Mouse (Mus musculus) kidney, embryonic 15.5 days (tissue): ENCODE measurements around the gene Cox8a. TPM values are rescaled to one million over a fixed set of nuclear protein-coding genes. Genes with fewer than 3 reads are reported as not detected.

ENCODE experiments used
- ATAC-seq: fragments of 200-750 bp; cut with Nextera tagmentation; replicated peaks from 2 replicates; pipeline ENCODE4 v1.8.0; 2017; ENCODE audit warnings: moderate TSS enrichment; ENCODE audit not compliant: low FRiP score
- H3K27ac ChIP-seq: fragments of 300-500 bp; sonication (generic); 2 replicates; pipeline ENCODE4 v1.5.1; 2015; ENCODE audit warnings: mild to moderate bottlenecking, inconsistent platforms
- H3K27me3 ChIP-seq: fragments of 300-500 bp; sonication (generic); 2 replicates; pipeline ENCODE4 v1.6.1; 2015; ENCODE audit warnings: inconsistent platforms
- H3K36me3 ChIP-seq: fragments of 300-500 bp; sonication (generic); 2 replicates; pipeline ENCODE4 v1.6.1; 2015; ENCODE audit warnings: inconsistent platforms
- H3K4me1 ChIP-seq: fragments of 300-500 bp; sonication (generic); 2 replicates; pipeline ENCODE4 v1.6.1; 2015; ENCODE audit warnings: inconsistent platforms
- H3K4me2 ChIP-seq: fragments of 300-500 bp; sonication (generic); 2 replicates; pipeline ENCODE4 v1.6.1; 2015; ENCODE audit warnings: moderate library complexity, mild to moderate bottlenecking, inconsistent platforms
- H3K4me3 ChIP-seq: fragments of 300-500 bp; sonication (generic); replicated peaks from 2 replicates; pipeline ENCODE4 v1.5.1; 2015; ENCODE audit warnings: mild to moderate bottlenecking, inconsistent platforms
- H3K9ac ChIP-seq: fragments of 300-500 bp; sonication (generic); 2 replicates; pipeline ENCODE4 v1.6.1; 2015; ENCODE audit warnings: mild to moderate bottlenecking, inconsistent platforms
- H3K9me3 ChIP-seq: fragments of 300-500 bp; sonication (generic); replicated peaks from 2 replicates; pipeline ENCODE4 v1.6.1; 2016; ENCODE audit warnings: inconsistent platforms
- WGBS: fragments of 180-500 bp; shearing (Covaris S2); methylation state at CpG from one replicate; pipeline ENCODE4 v1.1.7; 2015; ENCODE audit warnings: mixed read lengths; 5-methylcytosine and 5-hydroxymethylcytosine counted together
- polyA plus RNA-seq: library from polyadenylated mRNA; unstranded; fragments of >200 nt; fragmentation: Nextera tagmentation; extraction: Ambion mirVana; gene quantifications from 2 replicates; pipeline ENCODE4 v1.2.1, GENCODE M21; 2015

Gene Cox8a
- polyA plus RNA-seq, 1 experiment from 2014 or later: 1,089 TPM

GRCm38 (mm10) chr19:7217926-7218267, 481 bp upstream of the Cox8a start:
- Histone ChIP-seq H3K36me3 (peaks cover 27% of the 10 kb centered on the region), H3K9me3 (no peaks in the 10 kb centered on the region), H3K27ac (0 out of 2 replicates have a peak overlapping the region, but pooled peaks have one; percentile 0), H3K4me1 (peaks cover 39% of the 10 kb centered on the region), H3K4me3 (peak overlapping the region; percentile 73), H3K9ac (peak overlapping the region; percentile 39; the same call in 1 of the 2 replicates), H3K27me3 (no peaks in the 10 kb centered on the region), H3K4me2 (peak overlapping the region; percentile 84)
- WGBS: 9% methylated on average over 6 of the region's 6 CpGs
- peak; percentile 10; the same call in 1 of the 2 replicates for ATAC-seq

- no peaks in the 10 kb centered on the region for H3K27me3 ChIP-seq
- no peak overlapping the region for H3K9ac ChIP-seq
- H3K27ac ChIP-seq: 0 out of 2 replicates have a peak overlapping the region, but pooled peaks have one; percentile 27
- H3K4me2 ChIP-seq: no peak overlapping the region
- no peak for ATAC-seq
- H3K4me1 ChIP-seq: peaks cover 39% of the 10 kb centered on the region
- H3K4me3 ChIP-seq: no peak overlapping the region; the same call in 1 of the 2 replicates
- peaks cover 50% of the 10 kb centered on the region for H3K36me3 ChIP-seq
- no peaks in the 10 kb centered on the region for H3K9me3 ChIP-seq
- 77% methylated on average over 5 of the region's 5 CpGs for WGBS
Measured at GRCm38 (mm10) chr19:7214484-7214883, 2.9 kb downstream of the Cox8a start.

- ATAC-seq: no peak
- H3K4me2 ChIP-seq: no peak overlapping the region
- H3K4me3 ChIP-seq: no peak overlapping the region
- H3K9me3 ChIP-seq: no peaks in the 10 kb centered on the region
- no peak overlapping the region for H3K27ac ChIP-seq
- peaks cover 33% of the 10 kb centered on the region for H3K4me1 ChIP-seq
- 98% methylated on average over 3 of the region's 3 CpGs for WGBS
- no peaks in the 10 kb centered on the region for H3K27me3 ChIP-seq
- peaks cover 51% of the 10 kb centered on the region for H3K36me3 ChIP-seq
- no peak overlapping the region for H3K9ac ChIP-seq
Measured at GRCm38 (mm10) chr19:7213010-7213409, 4.4 kb downstream of the Cox8a start.

GRCm38 (mm10) chr19:7212216-7212615, 5.2 kb downstream of the Cox8a start:
- Histone ChIP-seq H3K27me3 (no peaks in the 10 kb centered on the region), H3K9me3 (no peaks in the 10 kb centered on the region), H3K36me3 (peaks cover 51% of the 10 kb centered on the region), H3K4me2 (no peak overlapping the region), H3K4me3 (no peak overlapping the region), H3K4me1 (peaks cover 31% of the 10 kb centered on the region), H3K27ac (no peak overlapping the region), H3K9ac (no peak overlapping the region)
- 85% methylated on average over 1 of the region's 1 CpGs for WGBS
- no peak for ATAC-seq

DNA sequence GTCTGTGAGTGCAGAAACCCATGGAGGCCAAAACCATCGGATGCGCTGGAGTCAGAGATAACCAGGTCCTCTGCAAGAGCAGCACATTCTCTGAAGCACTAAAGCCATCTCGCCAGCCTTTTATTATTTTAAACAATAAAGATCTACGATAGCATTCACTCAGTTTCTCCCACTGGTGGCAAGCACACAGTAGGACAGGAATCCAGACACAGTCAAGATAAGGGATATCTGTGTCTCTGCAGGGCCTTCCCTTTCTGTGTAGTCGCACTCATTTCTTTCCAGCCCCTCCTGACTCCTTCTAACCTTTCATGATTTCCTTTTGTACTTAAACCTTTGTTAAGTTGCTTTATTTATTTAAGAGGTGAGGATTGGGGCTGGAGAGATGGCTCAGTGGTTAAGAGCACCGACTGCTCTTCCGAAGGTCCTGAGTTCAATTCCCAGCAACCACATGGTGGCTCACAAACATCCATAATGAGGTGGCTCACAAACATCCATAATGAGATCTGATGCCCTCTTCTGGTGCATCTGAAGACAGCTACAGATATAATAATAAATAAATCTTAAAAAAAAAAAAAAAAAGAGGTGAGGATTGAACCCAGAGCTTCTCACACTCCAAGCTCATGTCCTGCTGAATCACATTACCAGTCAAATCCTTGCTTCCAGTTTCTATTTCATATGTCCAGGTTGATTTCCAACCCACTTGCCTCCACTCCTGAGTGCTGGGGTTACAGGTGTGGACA, 7.3 kb downstream of the Cox8a start:
- H3K4me3 ChIP-seq: no peak overlapping the region
- H3K27ac ChIP-seq: no peak overlapping the region
- H3K27me3 ChIP-seq: no peaks in the 10 kb centered on the region
- H3K9me3 ChIP-seq: no peaks in the 10 kb centered on the region
- H3K36me3 ChIP-seq: peaks cover 45% of the 10 kb centered on the region
- H3K4me2 ChIP-seq: no peak overlapping the region
- no peak for ATAC-seq
- H3K9ac ChIP-seq: no peak overlapping the region
- WGBS: 88% methylated on average over 7 of the region's 7 CpGs
- H3K4me1 ChIP-seq: peaks cover 26% of the 10 kb centered on the region

DNA sequence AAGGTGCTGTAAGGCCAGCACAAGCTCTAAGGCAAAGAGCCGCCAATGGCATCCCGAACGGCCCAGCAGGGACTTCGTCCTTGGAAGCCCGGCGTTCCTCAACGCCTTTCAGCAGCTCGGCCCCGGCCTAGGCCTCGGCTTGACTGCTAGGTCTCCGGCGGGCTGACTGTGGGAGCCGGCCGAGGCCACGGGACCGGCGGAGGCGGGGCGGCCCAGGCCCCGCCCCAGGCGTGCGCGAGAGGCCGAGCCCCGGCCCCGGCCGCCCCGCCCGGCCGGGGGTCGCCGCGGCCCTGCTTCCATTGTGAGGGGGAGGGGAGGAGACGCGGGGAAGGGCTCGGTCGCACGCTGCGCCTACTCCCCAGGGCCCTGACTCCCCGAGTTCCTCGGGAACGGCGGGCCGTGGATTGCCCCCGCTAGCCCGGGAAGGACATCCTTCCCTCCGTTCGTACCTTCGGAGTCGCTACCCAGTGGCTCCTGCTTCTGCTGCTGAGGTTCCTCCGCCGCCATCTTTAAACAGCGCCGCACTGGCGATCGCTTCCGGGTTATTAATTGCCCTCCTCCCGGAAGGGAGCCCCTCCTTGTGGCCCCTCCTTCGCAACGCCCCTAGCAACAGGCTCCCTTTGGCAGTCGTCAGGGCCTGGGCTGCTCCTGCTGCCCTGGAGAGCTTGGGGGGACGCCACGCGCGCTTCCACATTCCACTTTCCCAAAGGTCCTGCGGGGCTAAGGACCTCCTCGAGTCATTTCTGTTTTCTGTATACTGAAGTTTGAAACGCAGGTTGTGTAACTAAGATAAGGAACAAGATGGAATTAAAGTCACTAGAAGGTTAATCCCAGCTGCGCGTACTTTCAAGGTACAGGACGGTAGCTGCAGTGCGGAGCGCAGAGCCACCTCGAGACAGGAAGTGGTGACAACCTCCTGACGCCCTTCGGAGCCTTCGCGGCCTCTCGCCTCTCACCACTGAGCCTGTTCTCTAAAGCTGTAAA, 11.4 kb downstream of the Cox8a start, which contains the start of gene Otub1:
TSS of gene Otub1 (minus strand) at position 564 of the 984 bp plus-strand sequence.
- Histone ChIP-seq H3K36me3 (peaks cover 45% of the 10 kb centered on the region), H3K4me2 (peak within 1 kb of the TSS; percentile 66), H3K9me3 (no peaks in the 10 kb centered on the region), H3K9ac (peak within 1 kb of the TSS; percentile 88), H3K27ac (peak within 1 kb of the TSS; percentile 99), H3K27me3 (no peaks in the 10 kb centered on the region), H3K4me3 (peak within 1 kb of the TSS; percentile 80), H3K4me1 (peaks cover 36% of the 10 kb centered on the region)
- WGBS: under 1% methylated on average over 79 of the region's 79 CpGs
- ATAC-seq: peak; percentile 97

DNA sequence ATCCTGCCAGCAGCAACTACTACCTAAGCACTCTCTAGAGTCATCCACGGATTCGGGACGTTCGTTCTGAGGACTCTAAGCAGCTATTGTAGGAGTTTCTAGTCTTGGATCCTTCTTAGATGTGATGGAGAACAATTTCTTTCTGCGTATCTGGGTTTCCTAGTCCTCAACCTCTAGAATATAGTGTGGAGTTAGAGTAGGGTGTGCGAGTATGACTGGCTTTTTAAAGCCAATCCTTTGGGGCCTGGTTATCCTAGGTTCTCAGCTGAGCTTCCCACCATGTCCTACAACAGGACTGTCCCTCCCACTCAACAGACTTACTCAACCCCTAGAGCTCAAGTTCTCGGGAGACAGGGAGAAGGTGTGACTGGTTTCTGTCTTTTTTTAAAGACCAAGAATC, 12.1 kb downstream of the Cox8a start:
- H3K4me3 ChIP-seq: peak overlapping the region; percentile 80
- WGBS: 23% methylated on average over 7 of the region's 7 CpGs
- ATAC-seq: no peak

DNA sequence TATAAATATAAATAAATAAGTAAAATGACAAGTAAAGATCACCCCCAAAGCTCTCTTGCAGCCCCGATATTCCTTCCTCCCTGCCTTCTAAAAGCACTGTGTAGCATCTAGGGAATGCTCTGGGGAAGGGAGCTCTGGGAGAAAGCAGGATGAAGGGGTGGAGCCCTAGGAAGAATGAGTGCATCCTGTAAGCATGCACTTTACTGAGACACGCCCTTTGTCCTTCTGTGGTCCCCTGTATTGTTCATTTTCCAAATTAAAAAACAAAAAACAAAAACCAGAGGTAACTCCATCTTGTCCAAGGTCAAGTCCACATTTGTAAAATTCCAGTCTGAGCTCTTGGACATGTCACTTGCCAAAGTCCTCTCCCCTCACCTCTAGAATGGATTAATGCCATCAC, 12.5 kb downstream of the Cox8a start:
- 55% methylated on average over 2 of the region's 2 CpGs for WGBS
- Histone ChIP-seq H3K9me3 (no peaks in the 10 kb centered on the region), H3K4me2 (peak overlapping the region; percentile 66), H3K27me3 (no peaks in the 10 kb centered on the region), H3K4me3 (peak overlapping the region; percentile 80), H3K9ac (peak overlapping the region; percentile 88), H3K36me3 (peaks cover 49% of the 10 kb centered on the region), H3K27ac (peak overlapping the region; percentile 99), H3K4me1 (peaks cover 36% of the 10 kb centered on the region)
- no peak for ATAC-seq

More for the DNA sequence above, 12.1 kb downstream of the Cox8a start:
- Histone ChIP-seq H3K4me2 (peak overlapping the region; percentile 66), H3K9me3 (no peaks in the 10 kb centered on the region), H3K9ac (peak overlapping the region; percentile 88), H3K36me3 (peaks cover 48% of the 10 kb centered on the region), H3K4me1 (peaks cover 36% of the 10 kb centered on the region), H3K27ac (peak overlapping the region; percentile 99), H3K27me3 (no peaks in the 10 kb centered on the region)

DNA sequence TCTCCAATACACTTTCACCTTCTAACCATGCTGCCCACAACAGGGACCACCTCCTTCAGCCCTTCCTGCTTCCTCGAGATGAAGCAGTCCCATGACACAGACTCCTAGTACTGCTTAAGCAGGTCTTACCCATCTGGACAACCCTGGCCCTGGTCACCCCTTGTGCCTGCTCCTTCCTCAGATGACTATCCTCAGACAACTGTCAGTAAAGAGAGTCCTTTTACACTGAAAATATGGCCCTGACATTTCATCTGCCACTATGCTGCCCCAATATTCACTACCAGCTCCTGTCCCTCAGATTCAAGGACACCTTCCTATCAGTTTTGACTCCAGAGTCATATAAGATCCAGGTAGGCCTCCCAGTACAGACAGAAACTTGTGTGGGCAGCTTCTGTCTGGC, 17.0 kb downstream of the Cox8a start:
- H3K4me3 ChIP-seq: no peak overlapping the region

DNA sequence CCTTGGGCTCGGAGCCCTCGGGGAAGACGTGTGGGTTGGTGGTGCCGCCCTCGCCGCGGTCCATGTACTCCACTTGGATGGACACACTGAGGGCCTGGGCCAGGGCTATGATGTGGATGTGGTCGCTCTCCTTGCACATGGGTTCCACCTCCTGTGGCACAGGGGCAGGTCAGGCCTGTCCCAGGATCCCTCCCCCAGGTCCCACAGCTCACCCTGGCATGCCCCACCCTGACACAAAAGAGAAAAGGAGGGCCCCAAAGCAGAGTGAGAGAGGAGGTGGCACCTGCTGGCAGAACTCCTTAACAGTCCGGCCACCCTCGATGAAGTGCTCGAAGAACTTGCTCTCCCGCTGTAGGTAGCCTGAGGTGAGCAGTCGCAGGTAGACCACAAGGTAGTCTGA, 18.3 kb downstream of the Cox8a start:
- 87% methylated on average over 13 of the region's 13 CpGs for WGBS
- Histone ChIP-seq H3K4me1 (peaks cover 44% of the 10 kb centered on the region), H3K27me3 (peaks cover 3% of the 10 kb centered on the region; the same call in 1 of the 2 replicates), H3K4me2 (no peak overlapping the region), H3K4me3 (no peak overlapping the region), H3K9me3 (no peaks in the 10 kb centered on the region), H3K36me3 (peaks cover 66% of the 10 kb centered on the region), H3K9ac (no peak overlapping the region), H3K27ac (no peak overlapping the region)
- ATAC-seq: no peak

More for the DNA sequence above, 17.0 kb downstream of the Cox8a start:
- H3K4me2 ChIP-seq: no peak overlapping the region
- peaks cover 58% of the 10 kb centered on the region for H3K4me1 ChIP-seq
- peaks cover 71% of the 10 kb centered on the region for H3K36me3 ChIP-seq
- H3K27ac ChIP-seq: no peak overlapping the region
- H3K9ac ChIP-seq: no peak overlapping the region
- 57% methylated on average over 1 of the region's 1 CpGs for WGBS
- H3K9me3 ChIP-seq: no peaks in the 10 kb centered on the region
- no peaks in the 10 kb centered on the region for H3K27me3 ChIP-seq
- ATAC-seq: no peak

DNA sequence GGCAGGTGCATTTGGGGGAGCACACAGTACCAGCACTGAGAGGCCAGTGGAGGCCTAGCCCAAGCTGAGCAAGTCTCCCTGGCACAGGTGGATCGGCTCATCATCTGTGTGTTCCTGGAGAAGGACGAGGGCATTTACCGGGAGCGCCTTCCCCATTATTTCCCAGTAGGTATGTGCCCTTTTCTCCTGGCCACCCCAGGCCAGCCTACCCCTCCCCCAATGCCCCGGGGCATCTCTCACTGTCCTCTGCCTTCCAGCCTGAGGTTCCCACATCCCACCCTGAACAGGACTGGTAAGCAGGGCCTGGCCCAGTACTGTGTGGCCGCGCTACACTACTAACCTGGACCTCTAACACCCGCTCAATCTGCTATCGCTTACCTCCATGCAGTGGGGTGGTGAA, 20.0 kb downstream of the Cox8a start:
- H3K36me3 ChIP-seq: peaks cover 50% of the 10 kb centered on the region

More for the DNA sequence above, 20.0 kb downstream of the Cox8a start:
- no peak overlapping the region for H3K4me2 ChIP-seq
- WGBS: 85% methylated on average over 9 of the region's 9 CpGs
- peaks cover 38% of the 10 kb centered on the region for H3K4me1 ChIP-seq
- no peak overlapping the region for H3K9ac ChIP-seq
- ATAC-seq: peak; percentile 17; the same call in 1 of the 2 replicates
- peaks cover 7% of the 10 kb centered on the region; the same call in 1 of the 2 replicates for H3K27me3 ChIP-seq
- no peaks in the 10 kb centered on the region for H3K9me3 ChIP-seq
- H3K27ac ChIP-seq: no peak overlapping the region
- no peak overlapping the region for H3K4me3 ChIP-seq
